Mouse (Mus musculus): ENCODE data around the gene Ctnnd2.

DNA sequence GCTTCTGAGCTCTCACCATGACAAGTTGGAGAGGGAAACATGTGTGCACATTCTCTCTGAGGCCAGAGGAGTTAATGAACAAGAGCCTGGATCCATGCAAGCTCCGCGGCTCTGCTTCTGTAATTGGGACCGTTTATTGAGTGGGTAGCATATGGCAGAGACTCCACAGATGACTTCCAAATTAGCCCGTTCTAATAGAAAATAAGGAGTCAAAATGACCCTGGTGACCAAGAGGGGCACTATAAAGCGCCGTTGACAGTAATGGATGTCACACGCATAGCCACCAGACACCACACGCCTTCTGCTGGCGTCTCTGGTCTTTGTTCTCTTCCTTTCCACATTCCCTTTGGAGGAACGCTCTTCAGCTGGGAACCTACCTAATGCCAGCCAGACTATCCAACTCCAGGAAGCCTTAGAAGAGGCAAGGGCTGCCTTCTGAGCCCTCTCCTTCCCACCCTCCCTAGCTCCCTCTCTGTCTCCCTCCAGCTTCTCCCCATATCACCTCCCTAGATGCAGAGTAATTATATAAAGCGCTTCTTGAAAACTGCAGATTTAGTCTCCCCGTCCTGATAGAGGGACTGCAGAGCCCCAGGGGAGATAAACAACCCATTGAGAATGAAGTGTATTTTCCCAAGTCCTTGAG lies 712.4 kb downstream of the Ctnnd2 start:
- TF ChIP-seq POLR2A (IDR thresholded peaks at IDR 0.05; ENCODE audit: control insufficient read depth, extremely low read depth, insufficient read depth, low read length, poor library complexity) (no peak), CTCF (IDR thresholded peaks at IDR 0.05; ENCODE audit: borderline replicate concordance, control insufficient read depth, extremely low read depth, insufficient read depth, low read length, poor library complexity) (no peak)
